Mouse (Mus musculus) midbrain, embryonic 10.5 days (tissue): ENCODE data around the gene Olfr517. TPM values are rescaled to one million over a fixed set of nuclear protein-coding genes. Genes with fewer than 3 reads are reported as not detected.

Experiments
- DNase-seq: peaks from one replicate; pipeline ENCODE4 v3.0.0-alpha.2; 2017; ENCODE audit warnings: low spot score
- H3K27ac ChIP-seq: fragments of 300-500 bp; sonication (generic); replicated peaks from 2 replicates; pipeline ENCODE4 v1.5.1; 2016; ENCODE audit warnings: mild to moderate bottlenecking
- H3K27me3 ChIP-seq: fragments of 300-500 bp; sonication (generic); 2 replicates; pipeline ENCODE4 v1.6.1; 2016; ENCODE audit warnings: low read depth, mild to moderate bottlenecking; ENCODE audit not compliant: poor library complexity, severe bottlenecking
- H3K36me3 ChIP-seq: fragments of 300-500 bp; sonication (generic); 2 replicates; pipeline ENCODE4 v1.6.1; 2016; ENCODE audit warnings: mild to moderate bottlenecking, moderate library complexity
- H3K4me1 ChIP-seq: fragments of 300-500 bp; sonication (generic); 2 replicates; pipeline ENCODE4 v1.6.1; 2016
- H3K4me3 ChIP-seq: fragments of 300-500 bp; sonication (generic); 2 replicates; pipeline ENCODE4 v1.5.1; 2016; ENCODE audit warnings: mild to moderate bottlenecking, moderate library complexity
- H3K9me3 ChIP-seq: fragments of 300-500 bp; sonication (generic); replicated peaks from 2 replicates; pipeline ENCODE4 v1.6.1; 2016; ENCODE audit warnings: mild to moderate bottlenecking
- WGBS: fragments of 180-500 bp; shearing (Covaris S2); methylation state at CpG from one replicate; pipeline ENCODE4 v1.1.7; 2016; 5-methylcytosine and 5-hydroxymethylcytosine counted together
- polyA plus RNA-seq: library from polyadenylated mRNA; unstranded; fragments of >200 nt; fragmentation: Nextera tagmentation; extraction: Ambion mirVana; gene quantifications from 2 replicates; pipeline ENCODE4 v1.2.1, GENCODE M21; 2016

Gene Olfr517
- polyA plus RNA-seq: not detected in 2 replicates

DNA sequence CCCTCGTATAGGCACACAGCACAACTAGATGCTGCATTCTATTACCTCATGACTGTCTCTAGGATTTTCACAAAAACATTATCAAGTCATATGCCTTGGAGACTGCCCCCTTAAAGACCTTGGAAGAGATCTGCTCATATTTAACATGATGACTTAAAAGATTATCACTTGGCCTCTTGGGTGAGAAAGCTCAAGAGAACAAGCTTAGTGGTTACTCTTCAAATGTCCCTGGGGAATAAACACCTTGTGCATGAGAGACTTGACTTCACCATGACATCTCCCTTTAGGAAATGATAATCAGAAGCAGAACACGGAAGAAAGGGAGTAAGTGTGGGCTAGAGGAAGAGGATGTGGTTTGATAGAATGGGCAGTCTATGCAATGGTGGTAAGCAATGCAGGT is at the start of gene Olfr517:
Gene Olfr517 (minus strand): TSS at position 101 of the 400 bp plus-strand sequence.
- no peaks in the 10 kb centered on the region for H3K9me3 ChIP-seq
- no peak within 1 kb of the TSS for H3K4me3 ChIP-seq
- H3K36me3 ChIP-seq: no peaks in the 10 kb centered on the region
- no peak for DNase-seq
- no peaks in the 10 kb centered on the region for H3K27me3 ChIP-seq
- H3K4me1 ChIP-seq: no peaks in the 10 kb centered on the region
- H3K27ac ChIP-seq: no peak within 1 kb of the TSS
- WGBS: 78% methylated on average over 2 of the region's 2 CpGs

DNA sequence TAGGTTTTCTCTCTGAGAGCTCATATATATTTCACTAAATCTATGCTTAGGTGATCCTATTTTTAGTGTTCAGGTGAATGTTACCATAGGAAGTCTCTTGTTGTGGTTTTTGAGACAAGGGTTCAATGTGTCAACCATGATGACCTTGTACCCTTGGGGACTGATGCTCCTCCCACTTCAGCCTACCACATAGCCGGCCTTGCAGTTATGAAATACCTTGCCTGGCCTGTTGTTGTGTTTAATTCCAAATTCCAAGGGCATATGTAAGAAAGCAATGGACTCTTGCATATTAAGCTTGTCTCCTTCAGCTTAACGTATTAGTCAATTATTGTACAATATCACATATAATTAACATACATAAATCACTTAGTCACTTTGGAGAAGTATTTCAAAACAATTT is 31.8 kb upstream of the Olfr517 start:
- no peak overlapping the region for H3K4me3 ChIP-seq
- H3K36me3 ChIP-seq: no peaks in the 10 kb centered on the region
- H3K9me3 ChIP-seq: no peaks in the 10 kb centered on the region
- no peak for DNase-seq
- no peaks in the 10 kb centered on the region for H3K4me1 ChIP-seq
- H3K27ac ChIP-seq: no peak overlapping the region
- H3K27me3 ChIP-seq: no peaks in the 10 kb centered on the region
- WGBS: 91% methylated on average over 2 of the region's 2 CpGs

GRCm38 (mm10) chr7:108894320-108894719 is 22.1 kb upstream of the Olfr517 start, which contains the start of gene Olfr519:
Gene Olfr519 (minus strand): TSS chr7:108894420.
- Histone ChIP-seq H3K4me3 (no peak within 1 kb of the TSS), H3K27ac (no peak within 1 kb of the TSS)
- 89% methylated on average over 5 of the region's 5 CpGs for WGBS

DNA sequence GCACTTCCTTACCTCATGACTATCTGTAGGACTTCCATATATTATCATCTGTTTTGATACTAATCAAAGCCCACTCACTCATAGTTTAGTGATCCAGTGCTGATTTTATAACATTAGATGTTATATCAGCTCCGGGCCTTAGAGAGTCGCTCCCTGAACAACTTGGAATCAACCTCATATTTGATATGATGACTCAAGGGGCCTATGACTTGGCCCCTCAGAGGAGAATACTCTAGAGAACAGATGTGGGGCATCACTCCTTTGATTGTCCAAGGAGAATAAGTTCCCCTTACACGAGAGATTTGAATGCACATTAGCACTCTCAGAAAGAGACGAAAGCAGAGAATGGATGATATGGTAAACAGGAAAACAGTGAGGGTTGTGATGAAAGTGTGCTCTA is 12.7 kb upstream of the Olfr517 start, which contains the start of gene Olfr518:
Gene Olfr518 (minus strand): TSS at position 101 of the 400 bp plus-strand sequence.
- 84% methylated on average over 4 of the region's 4 CpGs for WGBS
- DNase-seq: no peak

More at GRCm38 (mm10) chr7:108894320-108894719, 22.1 kb upstream of the Olfr517 start, which contains the start of gene Olfr519:
- Histone ChIP-seq H3K9me3 (no peaks in the 10 kb centered on the region), H3K36me3 (no peaks in the 10 kb centered on the region), H3K4me1 (no peaks in the 10 kb centered on the region), H3K27me3 (no peaks in the 10 kb centered on the region)
- no peak for DNase-seq

GRCm38 (mm10) chr7:108850429-108850828 is 21.8 kb downstream of the Olfr517 start, which contains the start of gene Olfr516:
Gene Olfr516 (minus strand): TSS chr7:108850529.
- H3K36me3 ChIP-seq: no peaks in the 10 kb centered on the region
- H3K27ac ChIP-seq: no peak within 1 kb of the TSS
- H3K4me1 ChIP-seq: no peaks in the 10 kb centered on the region
- H3K27me3 ChIP-seq: no peaks in the 10 kb centered on the region
- H3K9me3 ChIP-seq: 0 out of 2 replicates have a peak, but pooled peaks cover 3% of the 10 kb centered on the region
- no peak for DNase-seq
- 84% methylated on average over 2 of the region's 2 CpGs for WGBS
- H3K4me3 ChIP-seq: no peak within 1 kb of the TSS

More for the DNA sequence above, 12.7 kb upstream of the Olfr517 start, which contains the start of gene Olfr518:
- Histone ChIP-seq H3K27ac (no peak within 1 kb of the TSS), H3K9me3 (no peaks in the 10 kb centered on the region), H3K36me3 (no peaks in the 10 kb centered on the region), H3K4me3 (no peak within 1 kb of the TSS), H3K27me3 (no peaks in the 10 kb centered on the region), H3K4me1 (no peaks in the 10 kb centered on the region)

DNA sequence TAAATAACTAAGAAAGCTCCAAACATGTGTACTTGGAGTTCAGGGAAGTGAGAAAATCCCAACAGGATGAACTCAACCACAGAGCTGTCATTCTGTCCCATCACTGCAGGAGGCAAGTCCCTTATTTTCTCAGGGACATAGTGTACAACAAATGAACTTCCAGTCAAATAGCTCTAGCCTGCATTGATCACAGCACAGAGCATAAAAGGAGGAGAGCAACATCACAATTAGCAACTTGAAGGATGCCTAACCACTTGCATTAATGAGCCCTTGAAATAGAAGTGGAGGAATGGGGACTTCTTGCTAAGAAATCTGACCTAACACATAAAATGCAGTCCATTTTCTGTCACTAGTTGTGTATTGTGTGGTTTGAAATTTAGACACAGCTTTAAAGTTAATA is 46.3 kb downstream of the Olfr517 start, which contains the start of gene Olfr514:
Gene Olfr514 (minus strand): TSS at position 101 of the 400 bp plus-strand sequence.
- H3K9me3 ChIP-seq: no peaks in the 10 kb centered on the region
- H3K36me3 ChIP-seq: no peaks in the 10 kb centered on the region
- H3K4me3 ChIP-seq: no peak within 1 kb of the TSS
- H3K27me3 ChIP-seq: no peaks in the 10 kb centered on the region
- H3K27ac ChIP-seq: no peak within 1 kb of the TSS
- no peak for DNase-seq
- no peaks in the 10 kb centered on the region for H3K4me1 ChIP-seq

Other genes starting within 250 kb of the Olfr517 start
- gene Olfr508, start 242.4 kb downstream of the Olfr517 start, polyA plus RNA-seq: not detected in 2 replicates
- not detected in 2 replicates for gene Olfr509, start 220.5 kb downstream of the Olfr517 start, polyA plus RNA-seq
- gene Olfr510, start 206.0 kb downstream of the Olfr517 start, polyA plus RNA-seq: not detected in 2 replicates
- not detected in 2 replicates for gene Olfr512, start 159.1 kb downstream of the Olfr517 start, polyA plus RNA-seq
- gene Olfr513, start 121.4 kb downstream of the Olfr517 start, polyA plus RNA-seq: not detected in 2 replicates
- gene Olfr514, start 46.4 kb downstream of the Olfr517 start, polyA plus RNA-seq: not detected in 2 replicates
- not detected in 2 replicates for gene Olfr516, start 21.9 kb downstream of the Olfr517 start, polyA plus RNA-seq
- gene Olfr518, start 12.6 kb upstream of the Olfr517 start, polyA plus RNA-seq: not detected in 2 replicates
- not detected in 2 replicates for gene Olfr519, start 22.0 kb upstream of the Olfr517 start, polyA plus RNA-seq
- not detected in 2 replicates for gene Nlrp10, start 57.8 kb upstream of the Olfr517 start, polyA plus RNA-seq
- 75.4 and 76.0 TPM in 2 replicates for gene Eif3f, start 62.0 kb upstream of the Olfr517 start, polyA plus RNA-seq
- gene Tub, start 78.0 kb upstream of the Olfr517 start, polyA plus RNA-seq: 5.4 and 8.9 TPM in 2 replicates
- gene Ric3, start 211.0 kb upstream of the Olfr517 start, polyA plus RNA-seq: 19.8 and 23.4 TPM in 2 replicates